Mouse (Mus musculus) ES-Bruce4 (cell line): ENCODE results near the gene Pacrg. TPM values are rescaled to one million over a fixed set of nuclear protein-coding genes. Genes with fewer than 3 reads are reported as not detected.

Experiments
- H3K27ac ChIP-seq: 2 replicates; pipeline ENCODE4 v1.5.1; 2012; ENCODE audit warnings: low read length, inconsistent platforms; ENCODE audit not compliant: insufficient read depth
- H3K27me3 ChIP-seq: 2 replicates; pipeline ENCODE4 v1.6.1; 2012; ENCODE audit warnings: mild to moderate bottlenecking, low read length, inconsistent platforms; ENCODE audit not compliant: control insufficient read depth, poor library complexity, insufficient read depth, severe bottlenecking
- H3K36me3 ChIP-seq: 2 replicates; pipeline ENCODE4 v1.6.1; 2012; ENCODE audit warnings: inconsistent platforms, mild to moderate bottlenecking, low read length, moderate library complexity; ENCODE audit not compliant: control insufficient read depth, poor library complexity, insufficient read depth, severe bottlenecking
- H3K4me1 ChIP-seq: one replicate; pipeline ENCODE4 v1.8.1; 2011; ENCODE audit warnings: low read length; ENCODE audit not compliant: control insufficient read depth, insufficient read depth
- H3K4me3 ChIP-seq: 2 replicates; pipeline ENCODE4 v1.5.1; 2011; ENCODE audit warnings: low read depth, mild to moderate bottlenecking, low read length
- H3K9ac ChIP-seq: 2 replicates; pipeline ENCODE4 v1.6.1; 2012; ENCODE audit warnings: low read depth, mild to moderate bottlenecking, inconsistent platforms; ENCODE audit not compliant: poor library complexity, severe bottlenecking
- H3K9me3 ChIP-seq: replicated peaks from 2 replicates; pipeline ENCODE4 v1.6.1; 2012; ENCODE audit warnings: mild to moderate bottlenecking, low read length, inconsistent platforms; ENCODE audit not compliant: control insufficient read depth, poor library complexity, insufficient read depth, severe bottlenecking
- CTCF ChIP-seq: IDR thresholded peaks from one replicate; pipeline ENCODE4 v1.8.1; 2011; ENCODE audit warnings: low read depth, low read length
- EP300 ChIP-seq: IDR thresholded peaks from 2 replicates; pipeline ENCODE4 v1.6.1; 2011; ENCODE audit warnings: low read depth, low read length; ENCODE audit not compliant: insufficient read depth
- POLR2A ChIP-seq: IDR thresholded peaks from one replicate; pipeline ENCODE4 v1.8.1; 2011; ENCODE audit warnings: low read length; ENCODE audit not compliant: insufficient read depth
- polyA plus RNA-seq: library from polyadenylated mRNA; stranded (reverse); fragments of >200 nt; gene quantifications from 2 replicates; pipeline ENCODE4 v1.2.4, GENCODE M21; 2011; ENCODE audit warnings: low read depth; ENCODE audit not compliant: missing spikeins, insufficient read depth, insufficient read length

Gene Pacrg
- polyA plus RNA-seq, 1 experiment, result 0.54 TPM

DNA sequence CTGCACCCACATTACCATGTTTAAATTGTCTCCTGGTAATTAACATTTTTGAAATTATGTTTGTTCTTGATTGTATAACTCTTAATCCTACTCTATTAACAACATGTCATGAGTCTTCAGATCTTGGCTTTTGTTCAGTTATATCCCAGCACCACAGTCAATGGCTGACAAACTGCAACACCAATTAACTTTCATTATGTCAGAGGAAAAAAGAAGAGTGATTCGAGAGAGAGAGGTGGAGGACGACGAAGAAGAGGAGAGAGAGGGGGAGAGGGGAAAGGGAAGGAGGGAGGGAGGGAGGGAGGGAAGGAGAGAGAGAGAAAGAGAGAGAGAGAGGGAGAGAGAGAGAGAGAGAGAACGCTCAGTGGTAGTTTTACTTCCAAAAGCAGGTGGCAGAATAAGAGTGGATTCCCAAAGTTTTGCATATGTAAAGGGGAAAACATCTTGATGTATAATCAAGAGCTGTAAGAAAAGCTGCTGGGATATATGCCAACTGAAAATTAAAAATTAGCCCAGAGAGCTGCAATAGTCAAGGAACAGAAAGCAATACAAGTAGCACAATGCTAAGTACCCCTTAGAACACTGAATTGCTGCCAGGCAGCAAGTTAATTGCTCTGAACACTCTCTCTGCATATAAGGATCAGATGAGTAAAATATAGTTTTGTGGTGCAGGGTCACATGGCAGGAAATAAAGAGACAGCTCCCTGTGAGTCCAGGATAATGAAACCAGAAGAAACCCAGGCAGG, 107.6 kb downstream of the Pacrg start:
- Histone ChIP-seq H3K9me3 (no peaks in the 10 kb centered on the region), H3K4me1 (no peaks in the 10 kb centered on the region), H3K36me3 (no peaks in the 10 kb centered on the region), H3K27ac (no peak overlapping the region), H3K27me3 (no peaks in the 10 kb centered on the region), H3K4me3 (no peak overlapping the region), H3K9ac (no peak overlapping the region)
- TF ChIP-seq CTCF, result no peak
- TF ChIP-seq EP300, result no peak
- no peak for TF ChIP-seq POLR2A

DNA sequence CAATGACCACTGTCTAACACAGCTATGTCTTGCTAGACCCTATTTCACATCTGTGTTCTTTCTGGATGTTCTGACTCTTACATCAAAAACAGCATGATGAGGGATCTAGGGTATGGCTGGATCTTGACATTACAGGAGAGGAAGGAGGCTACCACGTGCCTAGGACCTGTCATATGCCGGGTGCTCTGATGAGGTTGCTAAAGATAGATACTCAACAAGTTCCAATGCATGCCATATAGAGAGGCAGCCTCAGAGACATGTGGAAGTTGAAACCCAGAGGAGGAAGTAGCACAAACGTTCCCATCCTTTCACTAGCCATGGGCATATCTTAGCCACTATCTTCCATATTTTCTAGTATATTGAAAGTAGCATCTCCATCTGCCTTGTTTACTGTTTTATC, 115.3 kb downstream of the Pacrg start:
- Histone ChIP-seq H3K9ac (no peak overlapping the region), H3K4me3 (no peak overlapping the region), H3K9me3 (no peaks in the 10 kb centered on the region), H3K36me3 (no peaks in the 10 kb centered on the region), H3K4me1 (no peaks in the 10 kb centered on the region), H3K27ac (no peak overlapping the region), H3K27me3 (no peaks in the 10 kb centered on the region)
- TF ChIP-seq EP300, result no peak
- TF ChIP-seq POLR2A, result no peak
- no peak for TF ChIP-seq CTCF

DNA sequence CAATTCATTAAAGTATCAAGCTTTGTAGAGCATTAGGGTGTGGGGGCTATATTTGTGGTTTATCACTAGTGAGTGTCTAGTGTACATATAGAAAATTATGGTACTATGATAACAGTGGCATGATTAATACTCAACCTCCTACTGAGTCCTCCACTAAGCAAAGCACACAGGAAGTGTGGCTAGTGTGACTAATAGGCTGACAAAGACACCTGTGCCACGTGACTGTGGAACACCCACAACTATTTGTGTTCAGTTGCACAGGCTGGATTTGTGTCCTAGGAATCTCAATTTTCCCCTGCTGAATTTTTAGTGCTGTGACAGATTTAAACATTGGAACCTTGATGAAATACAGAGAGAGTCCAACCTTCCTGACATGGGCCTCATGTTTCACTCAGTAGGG, 118.5 kb downstream of the Pacrg start:
- Histone ChIP-seq H3K36me3 (no peaks in the 10 kb centered on the region), H3K4me3 (no peak overlapping the region), H3K27ac (no peak overlapping the region), H3K27me3 (no peaks in the 10 kb centered on the region), H3K4me1 (no peaks in the 10 kb centered on the region), H3K9me3 (no peaks in the 10 kb centered on the region), H3K9ac (no peak overlapping the region)
- no peak for TF ChIP-seq CTCF
- TF ChIP-seq POLR2A, result no peak
- no peak for TF ChIP-seq EP300

DNA sequence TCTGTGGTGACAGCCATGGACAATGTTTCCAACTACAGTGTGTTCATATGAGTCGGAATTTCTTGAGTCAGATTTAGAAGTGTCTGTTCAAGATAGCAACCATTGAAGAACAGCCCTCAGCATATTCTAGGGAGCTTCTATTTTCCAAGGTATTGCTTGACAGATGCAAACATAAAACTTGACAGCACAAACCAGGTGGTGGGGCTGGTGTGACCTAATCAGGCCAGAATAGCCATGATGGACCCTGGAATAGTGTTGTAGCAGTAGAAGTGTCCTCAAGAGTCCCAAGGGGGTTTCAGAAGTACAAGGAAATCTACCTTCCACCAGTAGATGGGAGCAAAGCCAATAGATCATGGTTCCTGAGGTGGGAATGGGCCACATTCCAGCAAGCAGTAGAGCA, 123.0 kb downstream of the Pacrg start:
- Histone ChIP-seq H3K9me3 (no peaks in the 10 kb centered on the region), H3K9ac (no peak overlapping the region), H3K27me3 (no peaks in the 10 kb centered on the region), H3K4me1 (no peaks in the 10 kb centered on the region), H3K27ac (no peak overlapping the region), H3K4me3 (no peak overlapping the region), H3K36me3 (no peaks in the 10 kb centered on the region)
- TF ChIP-seq POLR2A (no peak), CTCF (no peak), EP300 (no peak)

DNA sequence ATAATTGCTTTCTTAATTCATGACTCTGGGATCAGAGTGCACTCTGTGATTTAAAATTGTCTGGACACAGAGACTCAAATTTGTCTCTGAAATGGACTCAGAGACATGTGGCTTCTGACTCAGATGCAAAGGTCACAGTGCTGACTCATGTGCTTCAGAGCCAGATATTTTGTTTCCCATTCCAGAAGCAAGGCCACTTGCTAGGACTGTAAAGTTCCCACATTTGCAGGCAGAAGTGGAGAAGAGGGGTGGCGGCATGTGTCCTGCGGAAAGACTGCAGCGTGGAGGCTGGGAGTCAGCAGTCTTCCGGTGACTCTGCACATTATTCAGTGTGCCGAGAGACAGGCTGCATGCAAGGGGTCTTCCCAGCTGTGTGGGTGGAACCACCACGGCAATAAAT, 137.3 kb downstream of the Pacrg start:
- Histone ChIP-seq H3K9me3 (no peaks in the 10 kb centered on the region), H3K4me1 (no peaks in the 10 kb centered on the region), H3K9ac (no peak overlapping the region), H3K27me3 (no peaks in the 10 kb centered on the region), H3K36me3 (no peaks in the 10 kb centered on the region), H3K27ac (no peak overlapping the region), H3K4me3 (no peak overlapping the region)
- TF ChIP-seq CTCF, result no peak
- TF ChIP-seq POLR2A, result no peak
- no peak for TF ChIP-seq EP300

DNA sequence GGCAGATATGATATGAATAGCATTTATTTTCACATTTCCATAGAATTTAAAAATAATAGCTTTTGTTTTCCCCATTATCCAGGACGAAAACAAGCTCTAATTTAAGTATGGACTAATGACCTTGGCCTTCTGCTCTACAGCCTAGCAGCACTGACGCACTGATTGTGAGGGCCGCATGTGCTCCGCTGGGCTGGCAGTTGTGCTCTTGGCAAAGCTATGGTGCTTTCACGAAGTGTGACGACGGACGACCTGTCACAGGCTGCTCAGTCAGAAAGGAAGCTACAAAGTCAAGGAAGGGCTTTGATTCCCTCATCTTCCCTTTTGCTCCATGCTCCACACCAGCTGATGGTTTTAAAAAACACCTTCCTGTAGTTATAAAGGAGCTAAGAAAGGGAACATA, 142.1 kb downstream of the Pacrg start:
- no peaks in the 10 kb centered on the region for H3K4me1 ChIP-seq
- no peak for TF ChIP-seq CTCF
- no peaks in the 10 kb centered on the region for H3K36me3 ChIP-seq
- no peak overlapping the region for H3K27ac ChIP-seq
- no peaks in the 10 kb centered on the region for H3K9me3 ChIP-seq
- H3K4me3 ChIP-seq, result no peak overlapping the region
- no peaks in the 10 kb centered on the region for H3K27me3 ChIP-seq
- no peak overlapping the region for H3K9ac ChIP-seq
